Mouse (Mus musculus) cerebellum, adult 9-10 months (tissue): Measurements from ENCODE around the gene Polr3a.
"Not testable (repeated sequence)": the region's sequence is repeated elsewhere in the genome, so short reads cannot be mapped to it uniquely, and the experiment has no call there.

Experiments used
- DNase-seq: peaks from one replicate; pipeline ENCODE4 v3.0.0; 2022

Gene Polr3a

DNA sequence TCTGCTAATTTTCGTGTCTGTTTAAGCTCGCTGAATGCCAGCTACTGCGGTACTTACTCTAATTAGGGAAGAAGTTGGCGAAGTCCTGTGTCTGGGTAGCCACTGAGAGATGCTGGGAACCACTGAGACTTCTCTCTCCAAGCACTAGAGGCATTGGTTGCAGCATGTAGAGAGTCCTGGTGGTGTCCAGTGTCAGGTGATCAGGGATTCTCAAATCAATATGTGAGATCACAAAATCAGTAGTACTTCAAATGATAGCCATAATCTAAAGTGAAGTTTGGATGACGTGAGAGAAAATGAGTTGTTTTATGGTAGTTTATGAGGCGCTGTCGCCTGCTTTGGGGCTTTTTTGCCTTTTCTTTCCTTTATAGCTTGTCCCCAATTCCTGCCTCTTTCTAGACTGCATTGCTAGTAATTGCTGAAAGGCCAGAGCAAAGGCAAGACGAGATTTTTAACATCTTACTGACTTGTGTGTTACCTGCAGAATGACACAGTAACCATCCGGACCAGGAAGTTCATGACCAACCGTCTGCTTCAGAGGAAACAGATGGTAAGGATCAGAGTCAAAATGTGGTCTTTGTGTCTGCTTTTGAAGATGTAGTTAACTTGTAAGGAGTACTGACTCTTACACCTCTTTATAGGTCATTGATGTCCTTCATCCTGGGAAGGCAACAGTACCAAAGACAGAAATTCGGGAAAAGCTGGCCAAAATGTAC lies 4.6 kb upstream of the Polr3a start:
- no peak for DNase-seq

- DNase-seq = peak; percentile 98
These were observed 3.8 kb upstream of the Polr3a start for GRCm38 (mm10) chr14:24490468-24491265.

GRCm38 (mm10) chr14:24489772-24490171 lies 2.9 kb upstream of the Polr3a start:
- DNase-seq = peak; percentile 61

GRCm38 (mm10) chr14:24486241-24486767 lies 554 bp downstream of the Polr3a start:
- DNase-seq = no peak

DNA sequence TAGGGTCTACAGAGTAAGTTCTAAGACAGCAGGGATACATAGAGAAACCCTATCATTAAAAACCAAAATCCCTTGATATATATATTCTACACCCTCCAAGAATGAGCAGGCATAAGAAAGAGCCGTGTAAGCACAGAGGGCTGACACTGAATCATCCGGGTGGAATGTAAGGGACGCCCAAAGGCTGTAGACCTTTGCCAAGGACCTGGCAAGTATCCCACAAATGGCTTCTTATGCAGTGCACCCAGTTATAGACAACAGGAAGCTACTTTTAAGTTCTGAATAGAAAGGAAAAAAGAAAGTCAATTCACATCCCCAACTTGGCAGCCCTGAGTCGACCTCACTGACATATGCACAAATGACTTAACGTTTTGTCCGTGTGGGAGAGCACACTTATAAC lies 18.1 kb downstream of the Polr3a start:
- no peak for DNase-seq

DNA sequence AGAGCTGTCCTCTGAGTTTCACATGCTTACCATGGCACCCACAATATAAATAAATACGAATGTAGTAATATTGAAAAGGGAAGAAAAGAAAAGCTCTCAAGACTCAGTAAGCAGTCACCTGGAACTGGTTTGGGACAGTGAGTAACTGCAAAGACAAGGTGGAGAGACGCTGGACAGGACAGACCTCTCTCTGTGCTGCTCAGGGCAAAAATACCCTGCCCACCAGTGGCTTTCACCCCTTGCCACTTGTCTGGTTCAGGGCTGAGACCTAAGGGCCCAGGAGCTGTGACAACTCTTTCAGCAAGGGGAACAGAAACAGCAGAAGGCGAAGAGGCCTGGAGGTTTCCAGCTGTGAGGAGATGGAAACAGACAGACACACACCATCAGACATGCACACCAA lies 28.7 kb downstream of the Polr3a start:
- DNase-seq = no peak

DNA sequence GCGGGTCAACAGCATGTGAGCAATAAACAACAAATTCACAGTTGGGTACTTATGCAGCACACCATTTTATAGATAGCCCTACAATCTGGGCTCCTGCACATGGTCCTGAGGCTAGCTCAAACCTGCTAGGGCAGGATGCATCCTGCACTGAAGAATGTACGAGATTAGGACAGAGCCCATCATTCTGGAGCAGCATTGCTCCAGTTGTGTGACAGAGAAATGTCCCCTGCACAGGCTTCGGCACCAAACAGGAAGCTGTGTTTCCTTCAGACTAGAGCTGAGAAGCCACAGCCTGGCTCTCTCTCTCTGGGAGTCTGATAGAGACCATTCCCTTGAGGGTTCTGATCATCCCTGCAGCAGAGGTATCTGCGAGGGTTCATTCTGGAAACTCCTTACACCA lies 43.3 kb downstream of the Polr3a start:
- not testable (repeated sequence) for DNase-seq
